Mouse (Mus musculus) testis, postnatal 14 days (tissue): Measurements from ENCODE around the gene Kcnh6.

Experiments
- DNase-seq: peaks from one replicate; pipeline ENCODE4 v3.0.0; 2021; ENCODE audit warnings: low spot score

The Kcnh6 gene

DNA sequence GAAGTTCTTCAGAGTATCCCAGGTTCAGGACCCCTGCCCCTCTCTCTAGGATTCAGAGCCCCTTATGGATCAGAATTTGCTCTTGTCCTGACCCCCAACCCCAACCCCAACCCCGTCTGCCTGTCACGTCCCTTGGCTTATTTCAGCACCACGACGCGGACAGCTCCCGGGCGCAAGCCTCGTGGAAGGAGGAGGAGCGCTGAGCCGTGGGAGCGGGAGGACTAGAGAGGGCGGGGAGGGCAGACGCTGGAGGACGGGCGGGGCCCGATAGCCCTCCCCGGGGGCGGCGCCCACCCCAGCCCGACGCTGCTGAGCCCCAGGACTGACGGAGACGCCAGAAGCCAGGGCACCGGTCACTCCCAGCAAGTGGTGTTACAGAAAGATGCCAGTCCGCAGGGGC is at the start of gene Kcnh6:
Gene Kcnh6 (plus strand): TSS at position 304 of the 400 bp plus-strand sequence.
- DNase-seq = peak; percentile 67

DNA sequence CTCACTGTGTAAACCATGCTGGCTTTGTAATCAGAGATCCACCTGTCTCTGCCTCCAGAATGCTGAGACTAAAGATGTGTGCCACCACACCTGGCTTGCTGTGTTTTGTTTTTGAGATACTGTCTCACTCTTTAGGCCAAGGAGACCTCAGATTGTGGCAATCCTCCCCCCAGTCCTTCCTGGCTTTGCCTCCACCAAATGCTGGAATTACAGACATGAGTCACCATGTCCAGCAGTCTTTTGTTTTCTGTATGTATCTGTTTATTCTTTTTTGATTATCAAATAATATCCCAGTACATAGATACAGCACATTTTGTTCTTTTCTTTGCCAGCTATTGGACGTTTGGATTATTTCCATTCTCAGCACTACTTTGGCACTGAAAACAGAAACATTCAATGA is 49.4 kb upstream of the Kcnh6 start:
- peak; percentile 55 for DNase-seq

DNA sequence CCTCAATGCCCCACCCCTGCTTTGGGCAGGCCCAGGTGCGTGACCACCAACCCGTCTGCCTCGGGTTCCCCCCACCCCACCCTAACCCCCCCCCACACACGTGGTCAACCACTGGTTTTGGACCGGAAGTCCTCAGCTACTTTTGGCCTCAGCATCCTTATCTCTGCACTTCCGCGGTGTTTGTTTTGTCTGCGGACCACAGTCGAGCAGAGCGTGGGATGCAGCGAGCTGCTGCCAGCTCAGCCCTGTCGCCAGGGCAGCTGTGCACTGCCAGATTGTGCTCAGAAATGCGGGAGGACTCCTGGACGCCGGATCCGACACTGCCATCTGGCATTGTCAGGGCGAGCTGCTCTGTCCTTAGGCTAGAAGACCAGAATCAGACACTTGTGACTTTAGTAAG is 48.6 kb upstream of the Kcnh6 start:
- peak; percentile 64 for DNase-seq

DNA sequence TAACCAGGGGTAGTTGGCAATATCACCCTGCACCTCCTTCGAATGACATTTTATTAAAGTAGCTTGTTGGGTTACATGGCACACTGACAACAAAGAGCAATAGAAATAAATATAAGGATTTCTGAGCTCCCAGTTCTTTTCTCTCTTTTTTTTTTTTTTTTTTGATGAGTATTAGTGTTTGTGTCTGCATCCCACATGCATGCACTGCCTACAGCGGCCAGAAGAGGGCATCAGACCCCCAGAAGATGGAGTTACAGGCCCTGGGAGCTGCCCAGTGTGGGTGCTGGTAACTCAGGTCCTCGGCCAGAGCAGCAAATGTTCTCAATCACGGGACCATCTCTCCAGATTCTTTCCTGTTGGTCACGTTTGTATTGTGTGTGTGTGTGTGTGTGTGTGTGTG is 43.2 kb upstream of the Kcnh6 start:
- no peak for DNase-seq

DNA sequence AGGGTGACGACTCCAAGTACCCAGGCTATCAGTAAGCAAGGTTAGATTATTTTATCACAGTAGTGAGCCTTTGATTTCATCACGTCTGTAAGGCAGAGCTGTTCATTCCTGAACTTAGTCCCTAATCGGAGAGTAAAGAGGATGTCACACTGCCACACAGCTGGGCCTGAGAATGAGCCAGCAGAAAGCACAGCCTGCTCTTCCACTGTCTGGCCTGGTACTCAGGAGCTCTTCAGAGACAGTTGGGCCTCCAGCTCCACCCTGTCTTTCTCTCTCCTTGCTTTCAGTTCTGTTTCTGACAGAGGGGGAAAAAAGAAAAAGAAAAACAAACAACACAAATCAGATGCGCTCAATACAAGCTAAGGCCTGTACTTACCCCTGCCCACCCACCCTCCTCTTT is 41.6 kb upstream of the Kcnh6 start:
- DNase-seq = no peak

DNA sequence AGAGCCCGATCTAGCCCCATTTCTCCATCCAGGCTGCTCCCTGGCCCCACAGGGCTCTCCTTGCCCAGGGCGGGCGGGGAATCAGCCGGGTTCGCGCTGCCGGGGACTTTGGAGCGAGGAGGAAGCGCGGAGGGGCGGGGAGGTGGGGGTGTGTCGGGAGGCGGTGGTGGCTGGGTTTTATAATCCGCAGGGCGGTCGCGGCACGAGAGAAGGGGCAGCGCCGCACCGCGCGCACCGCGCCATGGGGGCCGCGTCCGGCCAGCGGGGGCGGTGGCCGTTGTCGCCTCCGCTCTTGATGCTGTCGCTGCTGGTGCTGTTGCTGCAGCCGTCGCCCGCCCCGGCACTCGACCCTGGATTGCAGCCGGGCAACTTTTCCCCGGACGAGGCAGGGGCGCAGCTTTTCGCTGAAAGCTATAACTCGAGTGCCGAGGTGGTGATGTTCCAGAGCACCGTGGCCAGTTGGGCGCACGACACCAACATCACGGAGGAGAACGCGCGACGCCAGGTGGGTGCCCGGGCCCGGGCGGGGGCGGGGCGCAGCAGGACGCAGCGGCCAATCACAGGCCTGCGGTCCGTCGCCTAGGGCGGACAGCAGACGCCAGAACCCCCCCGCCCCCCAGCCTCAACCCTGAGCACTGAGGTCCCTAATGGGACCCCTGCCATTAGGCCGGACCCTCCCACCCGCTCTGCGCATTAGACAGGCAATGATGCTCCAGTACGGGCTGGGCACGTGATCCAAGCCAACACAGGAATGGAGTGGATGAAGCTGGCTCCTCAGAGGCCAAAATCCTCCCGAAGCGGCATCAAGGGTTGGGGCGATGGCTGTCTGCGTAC is 40.0 kb upstream of the Kcnh6 start, which contains the start of gene Ace:
Gene Ace (plus strand): TSS at position 205 of the 834 bp plus-strand sequence.
- no peak for DNase-seq

DNA sequence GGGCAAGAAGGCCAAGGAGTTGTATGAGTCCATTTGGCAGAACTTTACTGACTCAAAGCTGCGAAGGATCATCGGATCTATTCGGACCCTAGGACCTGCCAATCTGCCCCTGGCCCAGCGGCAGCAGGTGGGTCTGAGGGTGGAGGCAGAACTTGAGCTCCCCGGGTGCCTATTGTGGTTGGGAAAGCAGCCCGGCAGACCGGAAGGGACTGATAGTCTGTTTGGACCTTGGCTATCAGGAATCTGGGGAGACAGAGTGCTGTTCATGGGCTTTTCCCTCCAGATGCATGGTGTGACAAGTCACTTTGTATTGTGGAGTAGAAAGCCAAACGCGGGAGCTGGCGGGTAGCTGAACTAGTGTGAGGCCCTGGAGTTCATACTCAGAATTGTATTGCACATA is 39.0 kb upstream of the Kcnh6 start:
- no peak for DNase-seq

DNA sequence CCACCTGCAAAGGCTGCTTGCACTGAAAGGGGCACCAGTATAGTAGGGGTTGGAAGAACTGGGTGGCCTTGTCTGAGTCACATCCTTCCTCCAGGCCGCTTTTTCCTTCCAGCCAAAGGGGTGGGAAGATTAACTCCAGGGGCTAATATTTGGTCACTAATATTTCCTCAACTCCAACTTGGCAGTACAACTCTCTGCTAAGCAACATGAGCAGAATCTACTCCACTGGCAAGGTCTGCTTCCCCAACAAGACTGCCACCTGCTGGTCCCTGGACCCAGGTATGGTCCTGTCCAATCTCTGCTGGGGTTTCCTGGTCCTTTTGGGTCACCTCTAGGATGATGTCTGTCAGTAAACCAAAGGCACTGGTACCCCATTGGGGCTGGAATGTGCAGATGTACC is 38.4 kb upstream of the Kcnh6 start:
- no peak for DNase-seq

DNA sequence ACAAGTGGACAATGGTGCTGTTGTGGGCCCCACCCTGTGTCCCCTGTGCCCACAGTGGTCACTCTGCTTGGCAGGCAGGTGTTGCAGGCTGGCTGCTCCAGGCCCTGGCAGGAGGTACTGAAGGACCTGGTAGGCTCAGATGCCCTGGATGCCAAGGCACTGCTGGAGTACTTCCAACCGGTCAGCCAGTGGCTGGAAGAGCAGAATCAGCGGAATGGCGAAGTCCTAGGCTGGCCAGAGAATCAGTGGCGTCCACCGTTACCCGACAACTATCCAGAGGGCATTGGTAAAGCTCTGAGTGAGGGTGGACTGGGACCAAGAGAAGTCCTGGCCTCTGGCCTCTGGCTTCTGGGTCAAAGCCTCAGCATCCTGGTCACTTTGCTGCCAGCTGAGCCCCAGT is 33.3 kb upstream of the Kcnh6 start:
- no peak for DNase-seq

DNA sequence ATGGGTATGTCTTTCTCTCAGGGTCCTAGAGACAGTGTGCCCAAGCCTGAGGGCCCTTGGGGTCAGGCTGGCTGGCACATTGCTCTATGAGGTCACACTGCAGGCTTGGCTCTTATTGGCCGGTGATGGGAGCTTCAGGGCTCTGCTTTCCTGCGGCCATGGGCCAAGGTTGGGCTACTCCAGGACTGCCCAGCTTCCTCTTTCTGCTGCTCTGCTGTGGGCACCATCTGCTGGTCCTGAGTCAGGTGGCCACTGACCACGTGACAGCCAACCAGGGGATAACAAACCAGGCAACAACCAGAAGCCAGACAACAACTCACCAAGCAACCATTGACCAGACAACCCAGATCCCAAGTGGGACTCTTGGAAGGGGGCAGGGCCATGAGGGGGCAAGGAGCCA is 32.9 kb upstream of the Kcnh6 start:
- no peak for DNase-seq

DNA sequence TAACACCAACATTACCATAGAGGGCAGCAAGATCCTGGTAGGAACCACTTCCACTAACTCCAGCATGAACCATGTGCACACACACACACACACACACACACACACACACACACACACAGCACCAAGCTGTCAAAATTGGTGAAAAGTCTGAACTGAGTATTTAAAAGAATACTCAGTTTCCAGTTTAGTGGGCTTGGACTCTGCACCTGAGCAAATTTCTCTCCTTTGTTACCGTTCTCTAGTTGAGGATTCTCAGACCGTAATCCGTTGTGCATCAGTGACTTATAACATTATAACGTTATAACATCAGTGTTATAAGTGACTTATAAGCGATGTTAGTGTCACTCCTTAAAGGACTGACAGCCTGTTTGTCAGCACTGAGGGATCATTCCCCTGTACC is 32.3 kb upstream of the Kcnh6 start:
- DNase-seq = no peak

DNA sequence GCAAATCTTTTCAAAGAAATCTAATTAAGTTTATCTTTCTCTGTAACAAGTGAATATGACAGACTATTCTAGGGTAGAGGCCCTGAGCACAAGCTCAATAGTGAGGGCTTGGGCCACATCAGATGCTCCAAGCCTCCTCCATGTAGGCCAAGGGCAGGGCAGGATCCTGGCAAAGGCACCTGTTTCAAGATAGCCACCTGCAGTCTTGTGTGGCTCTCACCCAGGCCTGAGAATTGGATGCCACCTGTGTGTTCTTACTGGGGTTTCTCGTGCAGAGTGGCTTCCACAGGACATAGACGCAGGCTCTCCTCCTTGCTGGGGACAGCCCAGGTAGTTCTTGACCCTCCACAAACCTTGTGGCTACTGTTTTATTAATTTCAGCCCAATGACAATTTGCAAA is 29.7 kb upstream of the Kcnh6 start:
- DNase-seq = no peak

DNA sequence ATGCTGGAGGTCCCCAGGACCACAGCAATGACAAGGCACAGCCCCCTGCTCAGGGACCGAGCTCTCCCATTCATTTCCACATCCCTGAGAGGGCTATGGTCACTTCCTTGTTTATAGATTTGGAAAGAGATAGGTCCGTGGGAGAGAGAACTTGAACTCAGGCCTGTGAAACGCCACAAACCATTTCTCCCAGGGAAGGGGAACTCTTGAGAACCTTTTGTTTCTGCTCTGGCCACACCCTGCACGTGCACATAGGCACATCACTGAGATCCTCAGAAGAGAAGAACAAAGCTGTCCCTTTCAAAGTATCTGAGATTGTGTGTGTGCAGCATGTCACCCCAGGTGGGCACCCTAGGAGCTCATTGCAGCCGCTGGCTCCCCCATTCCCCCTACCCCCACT is 29.3 kb upstream of the Kcnh6 start:
- DNase-seq = no peak

DNA sequence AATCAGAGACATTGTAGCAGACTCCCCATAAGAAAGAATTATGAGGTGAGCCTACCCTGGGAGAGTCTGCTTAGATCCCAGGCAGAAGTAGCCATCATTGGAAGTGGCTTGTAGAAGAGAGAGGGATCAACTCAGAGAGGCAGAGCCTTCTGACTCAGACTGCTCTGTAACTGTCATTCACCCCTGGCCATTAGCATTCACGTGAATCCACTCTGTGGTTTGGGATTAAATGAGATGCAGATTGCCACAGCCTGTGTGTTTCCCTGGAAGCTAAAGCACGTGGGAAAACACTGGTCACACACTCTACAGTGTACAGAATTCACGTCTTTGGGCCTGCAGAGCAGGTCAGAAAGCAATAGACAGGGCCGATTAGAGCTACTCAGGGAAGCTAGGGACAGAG is 23.5 kb upstream of the Kcnh6 start:
- no peak for DNase-seq

DNA sequence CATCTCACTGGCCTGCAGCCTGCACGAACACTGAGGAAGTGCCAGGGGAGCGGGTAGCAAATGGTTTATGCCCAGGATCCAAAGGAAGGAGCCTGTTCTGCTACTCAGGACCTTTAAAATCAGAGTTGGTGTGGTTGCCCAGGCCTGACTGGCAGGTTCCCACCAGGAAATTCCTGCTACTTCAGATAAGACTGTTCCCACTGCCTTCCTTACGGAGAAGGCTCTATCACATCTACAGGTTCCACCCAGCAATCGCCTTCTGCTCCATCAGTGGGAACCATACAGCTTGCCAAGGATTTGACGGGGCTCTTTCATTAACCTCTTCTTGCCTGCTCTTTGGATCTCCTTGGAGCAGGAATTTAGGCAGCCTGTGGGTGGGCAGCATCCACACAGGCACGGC is 20.5 kb upstream of the Kcnh6 start:
- no peak for DNase-seq

DNA sequence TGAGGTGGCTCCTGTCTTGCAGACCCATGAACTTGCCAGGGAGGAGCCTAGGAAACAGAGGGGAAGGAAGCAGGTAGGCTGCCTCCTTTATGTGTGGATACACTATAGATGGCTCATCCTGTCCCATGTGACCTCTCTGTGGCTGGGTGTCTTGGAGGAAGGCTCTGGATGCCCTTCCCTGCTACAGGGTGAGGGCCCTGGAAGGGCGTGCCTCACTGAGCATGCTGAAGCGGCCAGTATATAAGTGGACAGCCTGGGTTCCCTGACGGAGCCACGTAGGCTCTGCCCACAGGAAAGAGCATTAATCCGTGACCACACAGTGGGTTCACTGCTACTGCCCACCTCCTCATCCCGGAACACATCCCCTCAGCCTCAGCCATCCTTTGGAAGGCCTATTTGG is 18.5 kb upstream of the Kcnh6 start:
- DNase-seq = no peak

DNA sequence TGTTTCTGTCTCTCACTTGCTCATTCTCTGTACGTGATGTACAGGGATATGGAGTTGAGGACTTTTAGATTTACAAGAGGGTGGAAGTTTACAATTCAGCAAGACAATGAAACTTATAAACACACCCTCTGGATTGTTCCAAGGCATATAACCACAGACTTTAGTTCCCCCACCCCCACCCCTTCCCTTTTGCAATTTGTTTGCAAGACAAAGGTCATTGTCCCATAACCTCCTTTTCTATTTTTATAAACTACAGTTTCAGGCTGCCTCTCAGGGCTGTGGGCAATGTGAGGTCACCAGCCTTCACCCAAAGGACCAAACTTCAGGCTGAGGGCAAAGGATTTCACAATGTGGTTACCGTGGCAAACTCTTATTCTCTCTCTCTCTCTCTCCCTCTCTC is 17.7 kb upstream of the Kcnh6 start:
- DNase-seq = no peak

DNA sequence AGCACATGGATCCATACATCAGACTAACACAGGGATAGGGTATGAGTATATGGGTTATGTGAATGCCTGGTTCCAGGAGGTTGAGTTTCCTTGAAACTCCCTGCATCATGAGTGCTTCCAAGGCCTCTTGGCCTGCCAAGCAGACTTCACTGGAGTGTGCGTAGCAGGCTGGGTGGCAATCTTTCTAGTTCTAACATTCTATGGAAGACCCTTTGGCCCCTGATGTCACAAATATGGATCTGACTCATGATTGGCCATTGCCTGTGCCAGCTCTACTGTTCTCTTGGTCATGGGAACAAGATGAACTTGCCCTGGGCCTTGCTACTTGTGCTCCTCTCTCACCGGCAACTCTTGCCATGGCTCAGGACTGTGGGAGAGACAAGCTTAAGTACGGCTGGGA is 13.5 kb upstream of the Kcnh6 start, which contains the start of gene Ace3:
Gene Ace3 (plus strand): TSS at position 301 of the 400 bp plus-strand sequence.
- no peak for DNase-seq

DNA sequence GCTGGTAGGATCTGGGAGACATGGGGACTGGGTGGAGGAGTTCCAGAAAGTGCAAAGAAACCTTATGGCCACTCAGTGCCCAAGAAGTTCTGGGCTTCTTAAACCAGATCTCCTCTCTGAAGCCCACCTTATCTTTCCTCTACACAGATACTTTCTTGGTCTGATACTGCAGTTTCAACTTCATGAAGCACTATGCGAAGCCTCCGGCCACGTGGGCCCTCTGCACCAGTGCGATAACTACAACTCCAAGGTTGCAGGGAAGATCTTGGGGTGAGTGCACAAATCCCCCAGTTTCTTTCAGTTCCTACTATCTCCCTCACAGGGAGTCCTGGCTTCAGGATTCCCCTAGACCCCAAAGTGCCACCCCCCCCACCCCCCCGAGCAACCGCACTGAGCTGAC is 7.9 kb upstream of the Kcnh6 start:
- no peak for DNase-seq

DNA sequence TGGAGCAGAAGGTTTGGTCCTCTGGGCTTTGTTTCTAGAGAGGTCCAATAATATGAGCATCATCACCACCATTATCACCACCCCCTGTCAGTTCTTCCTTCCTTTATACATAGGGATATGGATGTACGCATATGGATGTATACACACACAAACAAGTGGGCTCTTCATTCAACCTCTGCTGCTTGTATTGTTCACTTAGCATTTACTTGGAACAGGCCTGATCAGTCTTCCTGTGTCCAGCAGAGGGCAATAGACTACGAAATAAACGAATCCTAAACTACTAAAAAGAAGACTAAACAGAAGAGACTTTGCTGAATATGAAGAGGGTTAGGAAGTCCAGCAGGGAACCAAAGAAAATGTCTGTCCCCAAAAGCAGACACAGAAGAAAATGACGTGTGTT is 6.2 kb upstream of the Kcnh6 start:
- no peak for DNase-seq

DNA sequence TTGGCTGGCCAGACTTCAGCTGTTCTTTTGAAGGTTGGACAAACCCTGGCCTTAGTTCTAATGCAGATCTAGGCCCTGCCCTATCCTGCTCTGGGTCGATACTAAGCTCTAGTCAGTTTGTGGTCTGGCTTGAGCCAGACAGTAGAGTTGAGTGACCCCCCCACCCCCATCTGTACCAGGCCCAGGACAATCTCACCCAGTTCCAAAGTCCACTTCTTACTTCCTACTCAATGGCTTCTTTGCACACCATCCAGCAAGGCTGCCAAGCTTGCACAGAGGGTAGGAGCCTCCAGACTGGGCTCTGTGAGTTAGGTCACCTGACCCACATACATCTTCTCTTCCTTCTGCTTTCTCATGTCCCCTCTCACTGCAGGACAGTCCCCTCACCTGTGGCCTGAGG is 3.3 kb upstream of the Kcnh6 start:
- no peak for DNase-seq

DNA sequence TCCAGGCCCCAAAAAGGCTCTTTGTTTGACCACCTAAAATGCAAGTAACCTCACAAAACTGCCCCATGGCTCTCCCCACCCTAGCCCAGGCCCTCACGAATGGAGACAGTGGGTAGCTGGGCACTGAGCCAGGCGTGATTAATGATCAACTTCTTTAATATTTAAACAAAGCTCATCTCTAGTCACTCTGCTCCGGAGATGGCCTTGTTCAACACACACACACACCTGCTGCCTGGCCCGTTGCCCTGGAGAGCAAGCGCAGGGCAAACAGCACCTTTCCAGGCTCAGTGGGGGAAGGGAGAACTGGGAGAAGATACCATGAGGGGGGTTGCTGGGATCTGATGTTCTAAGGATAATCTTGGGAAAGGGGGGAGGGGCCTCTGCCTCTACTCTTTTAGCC is 2.0 kb upstream of the Kcnh6 start:
- no peak for DNase-seq

DNA sequence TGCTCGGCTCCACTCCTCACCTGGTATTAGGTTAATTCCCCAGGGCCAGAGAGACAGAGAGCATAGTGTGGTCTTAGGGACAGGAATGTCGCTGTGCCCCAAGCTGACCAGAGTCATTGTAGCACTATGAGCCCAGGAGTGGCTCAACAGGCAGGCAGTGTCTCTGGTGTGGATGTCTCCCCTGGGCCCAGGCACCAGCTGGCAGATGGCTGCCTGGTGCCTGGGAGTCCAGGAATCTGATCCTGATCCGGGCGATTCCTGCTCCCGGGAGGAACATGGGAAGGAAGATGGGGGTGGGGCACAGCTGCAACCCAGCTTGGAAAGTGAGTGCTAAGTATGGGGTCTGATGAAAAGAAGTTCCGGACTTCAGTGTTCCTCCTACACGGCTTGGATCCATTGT is 4.8 kb downstream of the Kcnh6 start:
- DNase-seq = no peak

DNA sequence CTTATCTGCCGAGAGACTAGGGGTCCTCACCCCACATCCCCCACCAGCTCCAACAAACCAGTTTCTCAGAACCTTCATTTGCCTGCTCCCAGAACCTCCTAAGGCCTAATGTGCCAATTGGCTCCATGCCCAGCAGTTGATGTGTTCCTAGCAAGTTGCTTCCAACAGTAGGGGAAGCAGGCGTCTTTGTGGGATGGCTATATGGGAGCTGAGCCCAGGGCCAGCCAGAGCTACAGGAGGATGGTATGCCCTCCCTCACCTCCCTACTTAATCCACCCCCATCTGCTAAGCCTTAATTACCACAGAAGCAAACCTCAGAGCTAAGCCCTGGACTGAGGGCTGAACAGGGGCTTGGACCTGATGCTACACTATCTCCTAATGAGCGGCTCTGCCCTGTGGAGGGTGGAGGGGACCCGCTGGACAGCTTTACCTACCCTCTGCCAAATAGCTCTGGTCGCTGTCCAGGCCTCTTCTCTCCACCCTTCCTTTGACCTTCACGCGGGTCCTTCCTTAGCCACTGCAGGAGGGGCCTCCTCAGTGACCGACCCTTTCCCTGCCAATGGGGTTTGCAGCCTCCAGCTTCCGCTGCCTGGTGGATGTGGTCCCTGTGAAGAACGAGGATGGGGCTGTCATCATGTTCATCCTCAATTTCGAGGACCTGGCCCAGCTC is 5.8 kb downstream of the Kcnh6 start:
- DNase-seq = no peak
